Mouse (Mus musculus) liver, embryonic 13.5 days (tissue): ENCODE data around the gene Ctsh. TPM values are rescaled to one million over a fixed set of nuclear protein-coding genes. Genes with fewer than 3 reads are reported as not detected.

Experiments
- ATAC-seq: fragments of 200-750 bp; cut with Nextera tagmentation; 2 replicates; pipeline ENCODE4 v1.8.0; 2017; ENCODE audit warnings: low read depth, mild to moderate bottlenecking, moderate number of reproducible peaks, moderate library complexity
- DNase-seq: peaks from one replicate; pipeline ENCODE4 v3.0.0; 2022
- H3K27ac ChIP-seq: fragments of 300-500 bp; sonication (generic); 2 replicates; pipeline ENCODE4 v1.5.1; 2015; ENCODE audit warnings: moderate library complexity, mild to moderate bottlenecking, inconsistent platforms
- H3K27me3 ChIP-seq: fragments of 300-500 bp; sonication (generic); 2 replicates; pipeline ENCODE4 v1.6.1; 2015; ENCODE audit warnings: mild to moderate bottlenecking, inconsistent platforms
- H3K36me3 ChIP-seq: fragments of 300-500 bp; sonication (generic); 2 replicates; pipeline ENCODE4 v1.6.1; 2015; ENCODE audit warnings: mild to moderate bottlenecking, inconsistent platforms
- H3K4me1 ChIP-seq: fragments of 300-500 bp; sonication (generic); replicated peaks from 2 replicates; pipeline ENCODE4 v1.6.1; 2015; ENCODE audit warnings: inconsistent platforms
- H3K4me2 ChIP-seq: fragments of 300-500 bp; sonication (generic); 2 replicates; pipeline ENCODE4 v1.6.1; 2015; ENCODE audit warnings: inconsistent platforms, mild to moderate bottlenecking, moderate library complexity
- H3K4me3 ChIP-seq: fragments of 300-500 bp; sonication (generic); replicated peaks from 2 replicates; pipeline ENCODE4 v1.5.1; 2015; ENCODE audit warnings: mild to moderate bottlenecking, inconsistent platforms
- H3K9ac ChIP-seq: fragments of 300-500 bp; sonication (generic); 2 replicates; pipeline ENCODE4 v1.6.1; 2015; ENCODE audit warnings: mild to moderate bottlenecking, inconsistent platforms
- H3K9me3 ChIP-seq: fragments of 300-500 bp; sonication (generic); replicated peaks from 2 replicates; pipeline ENCODE4 v1.6.1; 2016; ENCODE audit warnings: inconsistent platforms
- WGBS: fragments of 180-500 bp; shearing (Covaris S2); methylation state at CpG from one replicate; pipeline ENCODE4 v1.1.7; 2015; ENCODE audit not compliant: insufficient replicate concordance; 5-methylcytosine and 5-hydroxymethylcytosine counted together
- polyA plus RNA-seq: library from polyadenylated mRNA; unstranded; fragments of >200 nt; fragmentation: Nextera tagmentation; extraction: Ambion mirVana; gene quantifications from 2 replicates; pipeline ENCODE4 v1.2.1, GENCODE M21; 2015

Gene Ctsh
- polyA plus RNA-seq, 1 experiment from 2014 or later: 53.1 TPM

- DNase-seq (no peak), ATAC-seq (no peak)
- Histone ChIP-seq H3K4me2 (no peak overlapping the region), H3K4me1 (no peaks in the 10 kb centered on the region), H3K9ac (no peak overlapping the region), H3K4me3 (no peak overlapping the region), H3K9me3 (no peaks in the 10 kb centered on the region), H3K27ac (no peak overlapping the region), H3K27me3 (no peaks in the 10 kb centered on the region), H3K36me3 (peaks cover 8% of the 10 kb centered on the region)
- WGBS: 92% methylated on average over 1 of the region's 1 CpGs
These were observed 29.0 kb downstream of the Ctsh start for GRCm38 (mm10) chr9:90082992-90083391.

GRCm38 (mm10) chr9:90084152-90084551, 30.2 kb downstream of the Ctsh start:
- ATAC-seq (no peak), DNase-seq (no peak)
- Histone ChIP-seq H3K27me3 (no peaks in the 10 kb centered on the region), H3K9me3 (no peaks in the 10 kb centered on the region), H3K27ac (no peak overlapping the region), H3K4me1 (no peaks in the 10 kb centered on the region), H3K36me3 (peaks cover 17% of the 10 kb centered on the region), H3K4me2 (no peak overlapping the region), H3K4me3 (no peak overlapping the region), H3K9ac (no peak overlapping the region)
- 75% methylated on average over 3 of the region's 3 CpGs for WGBS

DNA sequence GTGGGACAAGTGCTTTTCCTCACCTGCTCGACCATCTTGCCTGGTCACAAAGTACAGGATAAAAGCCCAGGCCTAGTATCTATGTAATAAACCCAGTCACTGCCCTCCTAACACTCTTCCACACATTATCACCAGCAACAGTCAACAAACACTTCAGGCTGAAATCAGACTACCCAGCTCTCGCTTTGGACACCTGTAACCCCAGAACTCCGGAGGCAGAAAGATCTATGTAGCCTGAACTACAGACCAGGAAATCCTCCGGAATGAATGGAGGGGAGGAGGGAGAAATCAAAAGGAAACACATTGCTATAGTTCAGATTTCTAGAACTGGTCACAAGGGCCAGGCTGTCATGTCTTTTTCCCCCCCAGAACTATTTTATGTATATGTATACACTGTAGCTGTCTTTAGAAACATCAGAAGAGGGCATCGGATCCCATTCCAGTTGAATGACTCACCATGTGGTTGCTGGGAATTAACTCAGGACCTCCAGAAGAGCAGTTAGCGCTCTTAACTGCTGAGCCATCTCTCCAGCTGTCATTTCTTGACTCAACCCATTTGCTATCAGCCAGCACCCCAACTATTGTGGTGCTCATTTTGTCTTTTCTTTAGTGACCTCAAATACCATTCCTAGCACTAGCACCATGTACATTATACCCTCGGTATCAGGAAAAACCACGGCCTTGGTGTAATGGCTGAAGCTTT, 31.0 kb downstream of the Ctsh start:
- H3K9me3 ChIP-seq: no peaks in the 10 kb centered on the region
- no peaks in the 10 kb centered on the region for H3K4me1 ChIP-seq
- no peak overlapping the region for H3K27ac ChIP-seq
- H3K4me3 ChIP-seq: no peak overlapping the region
- 71% methylated on average over 8 of the region's 8 CpGs for WGBS
- no peaks in the 10 kb centered on the region for H3K27me3 ChIP-seq
- peaks cover 24% of the 10 kb centered on the region for H3K36me3 ChIP-seq
- ATAC-seq (no peak), DNase-seq (no peak)
- H3K9ac ChIP-seq: no peak overlapping the region
- H3K4me2 ChIP-seq: no peak overlapping the region

GRCm38 (mm10) chr9:90087906-90088485, 34.0 kb downstream of the Ctsh start:
- H3K4me2 ChIP-seq: no peak overlapping the region
- 84% methylated on average over 2 of the region's 2 CpGs for WGBS
- no peak for DNase-seq

GRCm38 (mm10) chr9:90089339-90090104, 35.6 kb downstream of the Ctsh start:
- no peaks in the 10 kb centered on the region for H3K27me3 ChIP-seq
- H3K9me3 ChIP-seq: no peaks in the 10 kb centered on the region
- ATAC-seq: no peak
- H3K4me1 ChIP-seq: no peaks in the 10 kb centered on the region
- H3K27ac ChIP-seq: no peak overlapping the region
- H3K36me3 ChIP-seq: peaks cover 61% of the 10 kb centered on the region
- H3K9ac ChIP-seq: no peak overlapping the region
- WGBS: 84% methylated on average over 6 of the region's 6 CpGs
- no peak overlapping the region for H3K4me3 ChIP-seq
- H3K4me2 ChIP-seq: no peak overlapping the region
- no peak for DNase-seq

More at GRCm38 (mm10) chr9:90087906-90088485, 34.0 kb downstream of the Ctsh start:
- Histone ChIP-seq H3K4me1 (no peaks in the 10 kb centered on the region), H3K36me3 (peaks cover 48% of the 10 kb centered on the region), H3K27ac (no peak overlapping the region), H3K9me3 (no peaks in the 10 kb centered on the region), H3K4me3 (no peak overlapping the region), H3K9ac (no peak overlapping the region), H3K27me3 (no peaks in the 10 kb centered on the region)
- 0 out of 2 replicates have a peak, but pooled peaks have one; percentile 36 for ATAC-seq

GRCm38 (mm10) chr9:90098934-90099333, 45.0 kb downstream of the Ctsh start:
- 77% methylated on average over 5 of the region's 5 CpGs for WGBS
- ATAC-seq: no peak
- no peak overlapping the region for H3K4me3 ChIP-seq
- H3K4me1 ChIP-seq: no peaks in the 10 kb centered on the region
- H3K27ac ChIP-seq: no peak overlapping the region
- peaks cover 87% of the 10 kb centered on the region for H3K36me3 ChIP-seq
- no peak overlapping the region for H3K4me2 ChIP-seq
- no peaks in the 10 kb centered on the region for H3K27me3 ChIP-seq
- no peaks in the 10 kb centered on the region for H3K9me3 ChIP-seq
- H3K9ac ChIP-seq: no peak overlapping the region
- no peak for DNase-seq

- no peak for DNase-seq
- Histone ChIP-seq H3K4me3 (no peak overlapping the region), H3K9ac (no peak overlapping the region), H3K4me2 (no peak overlapping the region), H3K9me3 (no peaks in the 10 kb centered on the region), H3K36me3 (peaks cover 85% of the 10 kb centered on the region), H3K27me3 (no peaks in the 10 kb centered on the region), H3K4me1 (no peaks in the 10 kb centered on the region), H3K27ac (no peak overlapping the region)
- no peak for ATAC-seq
- 57% methylated on average over 2 of the region's 2 CpGs for WGBS
These were observed 46.8 kb downstream of the Ctsh start for GRCm38 (mm10) chr9:90100760-90101159.

DNA sequence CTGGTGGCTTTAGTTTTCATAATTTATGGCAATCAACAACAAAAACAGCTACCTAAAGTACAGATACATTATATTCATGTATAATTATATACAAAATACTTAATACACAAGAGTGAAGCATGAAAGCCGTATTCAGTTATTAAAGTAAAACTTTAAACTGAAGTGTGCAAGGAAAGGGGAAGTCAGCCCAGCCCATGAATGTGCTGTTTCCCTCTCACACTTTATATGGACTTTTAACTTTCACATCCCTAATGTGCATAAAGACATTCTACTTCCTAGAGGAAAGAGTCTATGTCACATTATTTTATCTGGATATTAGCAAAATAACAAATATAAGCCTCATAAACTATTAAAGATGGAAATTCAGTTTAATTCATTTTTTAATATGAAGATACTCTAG, 51.5 kb downstream of the Ctsh start:
- Histone ChIP-seq H3K4me3 (no peak overlapping the region), H3K9ac (no peak overlapping the region), H3K4me2 (no peak overlapping the region), H3K27me3 (no peaks in the 10 kb centered on the region), H3K27ac (no peak overlapping the region), H3K9me3 (no peaks in the 10 kb centered on the region), H3K4me1 (peaks cover 23% of the 10 kb centered on the region), H3K36me3 (peaks cover 64% of the 10 kb centered on the region)
- no peak for DNase-seq
- ATAC-seq: no peak
- WGBS: 90% methylated on average over 1 of the region's 1 CpGs

DNA sequence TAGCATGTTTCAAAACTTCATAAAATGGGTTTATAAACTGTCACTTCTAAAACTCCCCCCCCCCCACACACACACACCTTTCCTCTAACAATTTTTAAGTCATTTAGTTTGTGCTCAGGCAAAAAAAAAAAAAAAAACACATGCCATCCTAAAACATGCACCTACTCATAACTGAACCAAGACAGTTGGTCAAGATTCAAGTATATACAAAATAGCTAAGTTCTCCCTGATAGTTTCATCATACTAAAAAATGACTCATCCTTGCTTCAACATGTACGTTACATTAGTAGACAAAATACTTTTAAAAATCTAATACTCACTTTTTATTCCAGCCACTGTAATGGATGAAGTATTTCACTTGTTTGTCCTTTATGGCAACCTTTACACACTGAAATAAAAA, 53.0 kb downstream of the Ctsh start:
- no peak for ATAC-seq
- no peak for DNase-seq
- H3K36me3 ChIP-seq: peaks cover 52% of the 10 kb centered on the region
- H3K4me3 ChIP-seq: no peak overlapping the region
- no peak overlapping the region for H3K9ac ChIP-seq
- peaks cover 37% of the 10 kb centered on the region for H3K4me1 ChIP-seq
- WGBS: 90% methylated on average over 1 of the region's 1 CpGs
- H3K9me3 ChIP-seq: no peaks in the 10 kb centered on the region
- no peak overlapping the region for H3K27ac ChIP-seq
- no peaks in the 10 kb centered on the region for H3K27me3 ChIP-seq
- no peak overlapping the region for H3K4me2 ChIP-seq

DNA sequence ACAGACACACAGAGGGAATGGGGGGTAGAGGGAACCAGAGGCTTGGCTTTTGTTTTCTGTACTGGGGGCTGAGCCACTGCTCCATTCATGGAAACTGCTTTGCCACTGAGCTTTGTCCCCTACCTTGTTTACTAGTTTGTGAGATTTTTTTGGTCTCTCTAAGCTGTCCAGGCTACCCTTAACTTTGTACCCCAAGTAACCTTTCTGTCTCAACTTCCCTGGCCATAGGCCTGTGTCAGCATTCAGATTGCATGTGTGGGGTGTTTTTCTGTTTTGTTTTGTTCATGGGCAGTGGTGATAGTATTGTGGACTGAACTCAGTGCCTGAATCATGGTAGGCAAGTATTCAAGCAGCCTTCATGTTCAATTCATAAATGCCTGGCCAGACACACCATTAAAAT, 54.3 kb downstream of the Ctsh start:
- no peak for ATAC-seq
- peaks cover 48% of the 10 kb centered on the region for H3K4me1 ChIP-seq
- no peak overlapping the region for H3K27ac ChIP-seq
- H3K27me3 ChIP-seq: no peaks in the 10 kb centered on the region
- H3K9me3 ChIP-seq: no peaks in the 10 kb centered on the region
- H3K36me3 ChIP-seq: peaks cover 43% of the 10 kb centered on the region
- H3K4me2 ChIP-seq: no peak overlapping the region
- no peak overlapping the region for H3K9ac ChIP-seq
- DNase-seq: no peak
- H3K4me3 ChIP-seq: no peak overlapping the region

DNA sequence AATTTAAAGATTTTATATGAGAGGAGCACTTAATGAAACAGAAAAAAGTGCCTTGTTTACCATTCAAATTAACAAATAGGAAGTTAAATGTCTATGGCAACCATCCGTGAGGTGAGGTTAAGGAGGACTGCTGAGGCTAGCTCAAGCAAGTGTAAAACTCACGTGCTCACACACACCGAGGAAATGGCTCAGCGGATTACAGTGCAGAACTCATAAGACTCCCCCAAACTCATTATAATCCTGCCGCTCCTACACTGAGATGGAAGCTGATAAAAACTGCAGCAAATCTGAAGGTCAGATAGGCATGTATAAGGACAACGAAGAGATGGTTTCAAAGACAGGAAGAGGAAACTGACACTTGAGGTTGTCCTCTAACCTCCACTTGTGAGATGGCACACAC, 55.4 kb downstream of the Ctsh start:
- Histone ChIP-seq H3K9me3 (no peaks in the 10 kb centered on the region), H3K4me2 (no peak overlapping the region), H3K4me3 (no peak overlapping the region), H3K4me1 (peaks cover 48% of the 10 kb centered on the region), H3K27me3 (no peaks in the 10 kb centered on the region), H3K9ac (no peak overlapping the region), H3K36me3 (peaks cover 33% of the 10 kb centered on the region), H3K27ac (no peak overlapping the region)
- 62% methylated on average over 6 of the region's 6 CpGs for WGBS
- ATAC-seq (no peak), DNase-seq (no peak)
